Mouse (Mus musculus) CH12F3 (cell line): ENCODE results near the gene Krtap9-3.

Experiments used
- in situ Hi-C: fragments of 300-500 bp; cut with MboI; formaldehyde crosslinking; loops from 2 replicates; pipeline ENCODE4 v1.14.3; 2020; ENCODE audit warnings: low sequenced_read_pairs

Gene Krtap9-3

GRCm38 (mm10) chr11:99573164-99573563 is 24.7 kb downstream of the Krtap9-3 start:
- in situ Hi-C loops: no loop called here

DNA sequence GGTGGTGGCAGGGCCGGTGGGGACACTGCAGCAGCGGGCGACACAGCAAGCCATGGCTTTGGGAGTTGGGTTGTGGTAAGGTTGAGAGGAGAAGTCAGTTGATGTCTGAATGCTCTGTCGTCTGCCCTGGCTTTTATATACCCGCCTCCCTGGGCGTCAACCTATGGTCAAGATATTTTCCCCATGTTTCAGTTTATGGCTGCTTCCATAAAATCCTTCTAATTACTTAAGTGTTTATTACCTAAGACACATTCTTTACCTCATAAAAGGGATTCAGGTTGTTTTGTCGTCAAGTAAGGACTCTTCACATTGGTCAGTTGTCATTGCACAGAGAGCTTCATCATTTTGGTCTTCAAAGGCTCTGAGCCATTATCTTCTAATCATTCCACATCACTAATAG is 31.4 kb downstream of the Krtap9-3 start, which contains the start of gene Krtap3-1:
Gene Krtap3-1 (minus strand): TSS at position 101 of the 400 bp plus-strand sequence.
- in situ Hi-C loops: no loop called here

DNA sequence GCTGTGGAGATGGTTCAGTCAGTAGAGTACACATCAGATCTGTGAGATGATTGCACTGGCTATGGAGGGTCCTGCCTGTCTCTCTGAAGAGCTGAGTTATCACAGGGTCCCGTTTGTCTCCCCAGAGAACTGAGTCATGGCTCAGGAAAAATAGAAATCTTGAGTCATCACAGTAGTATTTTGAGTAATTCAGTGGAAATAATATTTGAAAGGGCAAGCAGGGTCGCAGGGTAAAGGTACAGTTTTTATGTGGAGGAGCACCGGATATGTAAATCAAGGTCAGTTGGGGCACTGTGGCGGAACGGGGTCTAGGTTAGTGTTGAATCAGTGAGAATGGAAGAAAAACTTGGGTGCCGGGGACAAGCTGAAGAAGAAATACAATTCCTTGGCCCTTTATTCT is 35.3 kb downstream of the Krtap9-3 start:
- in situ Hi-C loops: no loop called here

GRCm38 (mm10) chr11:99559366-99559765 is 38.5 kb downstream of the Krtap9-3 start, which contains the start of gene Gm11939:
TSS of gene Gm11939 (minus strand) at chr11:99559466.
- in situ Hi-C loops: no loop called here

- in situ Hi-C loops: no loop called here
These were observed 39.7 kb downstream of the Krtap9-3 start for GRCm38 (mm10) chr11:99557976-99558745.

GRCm38 (mm10) chr11:99556753-99557152 is 41.2 kb downstream of the Krtap9-3 start, which contains the start of gene Krtap3-2:
TSS of gene Krtap3-2 (minus strand) at chr11:99556853.
- in situ Hi-C loops: no loop called here

GRCm38 (mm10) chr11:99556195-99556594 is 41.7 kb downstream of the Krtap9-3 start:
- in situ Hi-C loops: no loop called here

GRCm38 (mm10) chr11:99550765-99551164 is 47.1 kb downstream of the Krtap9-3 start, which contains the start of gene Krtap3-3:
TSS of gene Krtap3-3 (minus strand) at chr11:99550865.
- in situ Hi-C loops: no loop called here

- in situ Hi-C loops: no loop called here
These were observed 50.0 kb downstream of the Krtap9-3 start for GRCm38 (mm10) chr11:99547892-99548291.
